Mouse (Mus musculus) cortical plate, adult 2 months (tissue): ENCODE measurements around the gene Wdr37.

ENCODE experiments used
- CTCF ChIP-seq: fragments of 200-500 bp; IDR thresholded peaks from 2 replicates; pipeline ENCODE4 v1.5.1; 2011; ENCODE audit warnings: mild to moderate bottlenecking, control low read depth, low read length; ENCODE audit not compliant: insufficient read depth; ENCODE audit errors: extremely low read depth
- POLR2A ChIP-seq: fragments of 200-500 bp; IDR thresholded peaks from 2 replicates; pipeline ENCODE4 v1.6.1; 2011; ENCODE audit warnings: mild to moderate bottlenecking, low read length, control low read depth; ENCODE audit not compliant: insufficient read depth; ENCODE audit errors: extremely low read depth

DNA sequence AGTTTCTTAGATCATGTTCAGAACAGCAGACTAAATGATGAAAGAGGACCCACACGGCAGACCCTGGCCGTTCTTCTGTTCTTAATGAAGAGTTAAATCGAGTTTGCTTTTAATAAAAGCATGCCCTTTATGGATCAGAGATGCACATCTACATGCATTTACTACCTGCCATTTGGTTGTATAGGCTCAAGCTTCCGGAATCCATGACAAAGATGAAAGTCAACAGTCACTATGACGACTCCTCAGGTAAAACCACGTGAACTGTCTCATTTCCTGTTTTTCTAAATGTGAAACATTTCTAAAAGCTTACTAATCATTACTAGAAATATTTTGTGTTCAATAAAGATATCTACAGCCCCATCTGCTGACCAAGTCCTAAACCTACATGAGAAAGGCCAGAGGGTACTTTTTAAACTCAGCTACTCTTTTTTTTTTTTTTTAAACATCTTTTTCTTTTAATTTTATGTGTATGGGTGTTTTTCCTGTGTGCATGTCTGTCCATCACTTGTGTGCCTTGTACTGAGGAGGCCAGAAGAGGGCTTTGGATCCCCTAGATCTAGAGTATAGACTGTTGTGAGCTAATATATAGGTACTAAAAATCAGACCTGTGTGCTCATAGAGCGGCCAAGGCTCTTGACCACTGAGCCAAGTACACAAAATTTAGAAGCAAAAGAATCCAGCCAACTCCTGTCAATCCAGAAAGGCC is 40.0 kb downstream of the Wdr37 start:
- TF ChIP-seq POLR2A (no peak), CTCF (no peak)
